Mouse (Mus musculus): ENCODE measurements at regions not wholly inside any gene's neighbourhood (a gene's known extent, or its start where the extent isn't known, plus 50 kb on each side); places are given as distances from the start of the nearest gene placed in this dataset.
A peak's percentile ranks its signal among the peaks of the same experiment; 100 is the strongest.

- DNase-seq: peak; percentile 81 to 85
These were observed 95.7 kb upstream of the Pdzrn3 start for GRCm38 (mm10) chr6:101473257-101473925.

GRCm38 (mm10) chr6:101464910-101465309, 87.2 kb upstream of the Pdzrn3 start:
- no peak for DNase-seq

GRCm38 (mm10) chr6:101463812-101464320, 86.2 kb upstream of the Pdzrn3 start:
- no peak for DNase-seq

GRCm38 (mm10) chr6:101446720-101447119, 69.0 kb upstream of the Pdzrn3 start:
- no peak for DNase-seq

- DNase-seq: no peak
These were observed 68.6 kb upstream of the Pdzrn3 start for GRCm38 (mm10) chr6:101446316-101446715.

- no peak for DNase-seq
These were observed 55.1 kb upstream of the Pdzrn3 start for GRCm38 (mm10) chr6:101432769-101433168.

- no peak for DNase-seq
These were observed 51.9 kb upstream of the Pdzrn3 start for GRCm38 (mm10) chr6:101429634-101430033.
